Mouse (Mus musculus): ENCODE measurements at regions not wholly inside any gene's neighbourhood (a gene's known extent, or its start where the extent isn't known, plus 50 kb on each side); places are given as distances from the start of the nearest gene placed in this dataset.

GRCm38 (mm10) chr10:43756881-43757565 is 144.5 kb downstream of the Qrsl1 start:
- Histone ChIP-seq H3K4me3 (ENCODE audit: low read length) (no peak overlapping the region), H3K9ac (replicated peaks; ENCODE audit: low read length) (no peak overlapping the region), H3K4me1 (ENCODE audit: insufficient read depth, low read length) (peaks cover 34% of the 10 kb centered on the region), H3K27ac (ENCODE audit: low read length) (no peak overlapping the region), H3K36me3 (ENCODE audit: insufficient read depth, low read length) (no peaks in the 10 kb centered on the region), H3K27me3 (ENCODE audit: insufficient read depth, low read length) (no peaks in the 10 kb centered on the region), H3K4me2 (replicated peaks; ENCODE audit: low read depth, low read length) (no peak overlapping the region), H3K9me3 (ENCODE audit: low read length) (no peaks in the 10 kb centered on the region)
- ATAC-seq (ENCODE audit: low FRiP score, low TSS enrichment): no peak
- WGBS: 57% methylated on average over 6 of the region's 6 CpGs

- Histone ChIP-seq H3K27ac (ENCODE audit: low read length) (peak overlapping the region; percentile 31; the same call in 1 of the 2 replicates), H3K4me1 (ENCODE audit: insufficient read depth, low read length) (peaks cover 28% of the 10 kb centered on the region), H3K36me3 (ENCODE audit: insufficient read depth, low read length) (no peaks in the 10 kb centered on the region), H3K4me2 (replicated peaks; ENCODE audit: low read depth, low read length) (no peak overlapping the region), H3K9ac (replicated peaks; ENCODE audit: low read length) (no peak overlapping the region), H3K9me3 (ENCODE audit: low read length) (no peaks in the 10 kb centered on the region), H3K27me3 (ENCODE audit: insufficient read depth, low read length) (no peaks in the 10 kb centered on the region), H3K4me3 (ENCODE audit: low read length) (no peak overlapping the region)
- ATAC-seq (ENCODE audit: low FRiP score, low TSS enrichment): peak; percentile 49; the same call in 1 of the 2 replicates
- 53% methylated on average over 7 of the region's 10 CpGs for WGBS
Observed at GRCm38 (mm10) chr10:43758124-43759025, 143.2 kb downstream of the Qrsl1 start.

DNA sequence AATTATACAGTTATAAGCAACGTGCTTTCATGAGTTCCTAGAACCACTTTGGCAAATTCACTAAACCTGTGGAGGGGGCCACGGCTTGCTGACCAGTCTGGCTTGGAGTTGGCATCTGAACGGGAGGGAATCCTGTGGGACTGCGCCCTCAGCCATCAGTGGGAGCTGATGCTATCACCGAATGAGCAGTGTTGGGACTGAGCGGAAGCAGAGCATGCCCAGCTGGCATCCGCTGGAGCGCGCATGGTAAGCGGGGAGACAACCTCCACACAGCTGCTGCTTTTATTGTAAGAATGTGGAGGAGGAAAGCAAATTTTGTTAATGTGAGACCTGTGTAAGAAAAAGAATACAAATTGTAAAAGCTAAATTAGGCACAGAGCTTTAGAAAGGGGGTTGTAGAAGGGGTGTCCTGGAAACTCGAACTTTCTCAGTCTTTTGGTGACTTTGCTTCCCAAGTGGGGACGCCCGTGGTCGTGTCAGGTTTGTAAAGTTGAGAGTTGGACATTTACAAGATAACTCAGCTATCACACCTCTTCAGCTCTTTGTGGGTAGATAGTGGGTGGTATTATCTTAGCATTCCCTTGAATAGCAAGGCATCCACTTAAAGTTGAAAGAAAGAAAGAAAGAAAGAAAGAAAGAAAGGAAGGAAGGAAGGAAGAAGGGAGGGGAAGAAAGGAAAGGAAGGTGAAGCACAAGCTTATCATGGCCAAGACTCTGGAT is 142.2 kb downstream of the Qrsl1 start:
- ATAC-seq (ENCODE audit: low FRiP score, low TSS enrichment): peak; percentile 80
- H3K27ac ChIP-seq (ENCODE audit: low read length): no peak overlapping the region
- no peaks in the 10 kb centered on the region for H3K27me3 ChIP-seq (ENCODE audit: insufficient read depth, low read length)
- no peak overlapping the region for H3K4me2 ChIP-seq (replicated peaks; ENCODE audit: low read depth, low read length)
- H3K9ac ChIP-seq (replicated peaks; ENCODE audit: low read length): no peak overlapping the region
- no peaks in the 10 kb centered on the region for H3K36me3 ChIP-seq (ENCODE audit: insufficient read depth, low read length)
- H3K4me1 ChIP-seq (ENCODE audit: insufficient read depth, low read length): peaks cover 28% of the 10 kb centered on the region
- 42% methylated on average over 14 of the region's 14 CpGs for WGBS
- no peak overlapping the region for H3K4me3 ChIP-seq (ENCODE audit: low read length)
- H3K9me3 ChIP-seq (ENCODE audit: low read length): peaks cover 3% of the 10 kb centered on the region; the same call in 1 of the 2 replicates

DNA sequence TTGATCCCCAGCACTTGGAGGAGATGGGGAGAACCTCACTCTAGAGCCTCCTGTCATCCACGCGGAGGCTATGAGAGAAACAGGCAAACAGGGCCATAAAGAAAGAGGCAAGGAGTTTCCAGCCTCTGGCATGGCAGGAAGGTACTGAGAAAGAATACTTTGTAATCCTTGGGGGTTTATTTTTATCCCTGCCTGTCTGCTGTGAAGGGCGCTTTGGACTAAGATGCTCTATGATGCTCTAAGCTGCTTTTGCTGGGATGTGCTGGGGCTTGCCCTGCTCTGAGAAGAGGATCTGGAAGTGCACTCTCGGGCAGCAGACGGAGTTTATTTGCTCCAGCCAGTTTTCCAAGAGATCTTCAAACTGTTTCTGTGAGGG is 141.7 kb downstream of the Qrsl1 start:
- peaks cover 28% of the 10 kb centered on the region for H3K4me1 ChIP-seq (ENCODE audit: insufficient read depth, low read length)
- H3K27ac ChIP-seq (ENCODE audit: low read length): no peak overlapping the region
- ATAC-seq (ENCODE audit: low FRiP score, low TSS enrichment): no peak
- H3K9ac ChIP-seq (replicated peaks; ENCODE audit: low read length): no peak overlapping the region
- 87% methylated on average over 5 of the region's 5 CpGs for WGBS
- H3K36me3 ChIP-seq (ENCODE audit: insufficient read depth, low read length): no peaks in the 10 kb centered on the region
- H3K4me2 ChIP-seq (replicated peaks; ENCODE audit: low read depth, low read length): no peak overlapping the region
- H3K27me3 ChIP-seq (ENCODE audit: insufficient read depth, low read length): no peaks in the 10 kb centered on the region
- peaks cover 3% of the 10 kb centered on the region; the same call in 1 of the 2 replicates for H3K9me3 ChIP-seq (ENCODE audit: low read length)
- H3K4me3 ChIP-seq (ENCODE audit: low read length): no peak overlapping the region

DNA sequence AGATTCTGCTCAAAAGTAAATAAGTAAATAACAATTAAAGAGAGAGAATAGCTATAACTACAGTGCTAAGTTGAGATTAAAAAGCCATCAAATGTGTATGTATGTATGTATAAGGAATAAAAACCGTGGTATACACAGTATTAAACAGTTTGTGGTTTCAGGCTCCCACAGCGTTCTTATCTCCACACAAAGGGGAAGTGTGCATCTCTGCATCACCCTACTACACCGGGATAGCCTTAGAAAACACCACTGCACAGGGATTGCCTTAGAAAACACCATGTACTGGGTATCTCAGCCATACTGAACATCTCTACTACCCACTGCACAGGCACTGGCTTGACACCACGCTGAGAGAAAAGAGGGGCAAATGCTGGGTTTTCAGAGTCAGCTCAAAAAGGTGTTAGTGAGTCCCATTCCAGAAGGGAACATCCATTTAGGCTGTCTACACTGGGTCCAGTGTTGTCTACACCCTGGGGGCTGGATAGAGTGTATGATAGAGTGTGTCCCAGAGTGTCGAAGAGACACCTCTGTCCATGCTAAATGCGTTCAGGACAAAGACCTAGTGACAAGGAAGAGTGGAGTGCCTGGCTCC is 139.5 kb downstream of the Qrsl1 start:
- Histone ChIP-seq H3K9ac (replicated peaks; ENCODE audit: low read length) (no peak overlapping the region), H3K4me1 (ENCODE audit: insufficient read depth, low read length) (peaks cover 28% of the 10 kb centered on the region), H3K4me3 (ENCODE audit: low read length) (no peak overlapping the region), H3K9me3 (ENCODE audit: low read length) (peaks cover 3% of the 10 kb centered on the region; the same call in 1 of the 2 replicates), H3K4me2 (replicated peaks; ENCODE audit: low read depth, low read length) (no peak overlapping the region), H3K36me3 (ENCODE audit: insufficient read depth, low read length) (no peaks in the 10 kb centered on the region), H3K27ac (ENCODE audit: low read length) (no peak overlapping the region), H3K27me3 (ENCODE audit: insufficient read depth, low read length) (no peaks in the 10 kb centered on the region)
- 86% methylated on average over 6 of the region's 6 CpGs for WGBS
- no peak for ATAC-seq (ENCODE audit: low FRiP score, low TSS enrichment)

DNA sequence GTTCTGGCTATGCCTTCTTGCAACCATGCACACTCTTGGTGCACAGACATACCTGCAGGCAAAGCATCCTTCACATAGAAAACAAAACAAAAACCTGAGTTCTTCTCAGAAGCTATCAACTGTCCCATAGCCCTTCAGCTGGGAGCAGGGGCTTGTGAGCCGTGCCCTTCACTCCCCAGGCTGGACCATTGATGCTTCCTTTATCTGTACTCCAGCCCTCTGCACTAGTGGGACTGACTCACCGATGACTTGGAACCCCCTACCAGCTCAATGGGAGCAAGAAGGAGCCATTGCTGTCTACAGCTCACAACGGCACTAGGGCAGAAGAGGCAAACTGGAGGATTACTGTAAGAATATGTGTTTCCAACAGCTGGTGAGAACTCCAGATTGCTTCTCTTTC is 137.0 kb downstream of the Qrsl1 start:
- H3K27ac ChIP-seq (ENCODE audit: low read length): no peak overlapping the region
- peaks cover 3% of the 10 kb centered on the region; the same call in 1 of the 2 replicates for H3K9me3 ChIP-seq (ENCODE audit: low read length)
- no peaks in the 10 kb centered on the region for H3K27me3 ChIP-seq (ENCODE audit: insufficient read depth, low read length)
- no peak for ATAC-seq (ENCODE audit: low FRiP score, low TSS enrichment)
- no peak overlapping the region for H3K4me2 ChIP-seq (replicated peaks; ENCODE audit: low read depth, low read length)
- no peak overlapping the region for H3K4me3 ChIP-seq (ENCODE audit: low read length)
- 88% methylated on average over 3 of the region's 3 CpGs for WGBS
- no peaks in the 10 kb centered on the region for H3K36me3 ChIP-seq (ENCODE audit: insufficient read depth, low read length)
- peaks cover 10% of the 10 kb centered on the region for H3K4me1 ChIP-seq (ENCODE audit: insufficient read depth, low read length)
- H3K9ac ChIP-seq (replicated peaks; ENCODE audit: low read length): no peak overlapping the region

DNA sequence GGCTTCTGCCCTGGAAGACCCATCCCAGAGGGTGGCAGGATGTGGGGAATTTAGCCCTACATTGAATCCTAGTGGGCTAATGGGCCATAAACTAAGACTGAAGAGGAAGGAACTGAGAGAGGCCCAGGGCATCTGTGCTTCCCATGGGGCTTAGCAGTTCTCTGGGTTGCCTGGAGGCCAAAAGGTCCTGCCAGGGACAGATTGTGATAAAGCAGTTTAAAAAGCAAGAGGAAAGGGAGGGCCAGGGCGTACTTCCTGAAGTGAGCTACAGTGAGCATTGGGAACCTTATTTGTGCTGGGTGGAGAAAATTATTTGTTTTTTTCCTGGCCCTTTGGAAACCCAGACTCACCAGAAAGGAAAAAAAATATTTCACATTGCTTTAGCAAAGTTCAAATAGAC is 136.3 kb downstream of the Qrsl1 start:
- Histone ChIP-seq H3K9ac (replicated peaks; ENCODE audit: low read length) (no peak overlapping the region), H3K4me3 (ENCODE audit: low read length) (no peak overlapping the region), H3K27me3 (ENCODE audit: insufficient read depth, low read length) (no peaks in the 10 kb centered on the region), H3K4me2 (replicated peaks; ENCODE audit: low read depth, low read length) (no peak overlapping the region), H3K36me3 (ENCODE audit: insufficient read depth, low read length) (no peaks in the 10 kb centered on the region), H3K4me1 (ENCODE audit: insufficient read depth, low read length) (peaks cover 3% of the 10 kb centered on the region), H3K27ac (ENCODE audit: low read length) (0 out of 2 replicates have a peak overlapping the region, but pooled peaks have one; percentile 3), H3K9me3 (ENCODE audit: low read length) (peaks cover 3% of the 10 kb centered on the region; the same call in 1 of the 2 replicates)
- peak; percentile 39 for ATAC-seq (ENCODE audit: low FRiP score, low TSS enrichment)
- 64% methylated on average over 1 of the region's 1 CpGs for WGBS

DNA sequence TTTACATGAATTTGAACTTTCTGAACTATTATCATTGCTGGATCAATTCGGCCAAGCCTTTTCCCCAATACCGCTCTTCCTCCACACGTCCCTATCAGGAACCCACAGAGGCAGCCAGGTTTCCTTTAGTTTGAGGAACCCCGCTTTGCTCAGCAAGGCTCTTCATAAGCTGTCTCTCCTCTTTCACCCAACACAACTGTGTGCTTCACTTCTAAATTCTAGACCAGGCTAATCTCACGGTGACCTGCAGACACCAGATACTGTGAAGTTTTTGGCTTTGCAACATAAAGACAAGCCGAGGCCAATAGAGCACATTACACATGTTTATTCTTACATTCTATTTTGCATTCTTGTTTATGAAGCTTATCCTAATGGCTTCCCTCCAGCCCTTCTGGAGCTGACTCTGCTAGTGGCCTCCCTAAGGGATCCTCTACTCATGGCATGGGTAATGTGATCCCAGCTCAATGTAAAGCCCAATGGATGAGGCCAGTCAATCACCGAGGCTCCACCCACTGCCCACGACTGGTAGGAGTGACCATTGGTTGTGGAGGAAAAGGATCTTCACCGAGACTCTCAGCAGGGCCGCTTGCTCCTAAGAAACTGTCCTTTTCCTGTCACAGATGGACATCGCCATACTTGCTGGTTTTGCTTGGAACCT is 135.6 kb downstream of the Qrsl1 start:
- Histone ChIP-seq H3K36me3 (ENCODE audit: insufficient read depth, low read length) (no peaks in the 10 kb centered on the region), H3K27me3 (ENCODE audit: insufficient read depth, low read length) (no peaks in the 10 kb centered on the region), H3K4me1 (ENCODE audit: insufficient read depth, low read length) (peaks cover 3% of the 10 kb centered on the region), H3K4me3 (ENCODE audit: low read length) (no peak overlapping the region), H3K4me2 (replicated peaks; ENCODE audit: low read depth, low read length) (no peak overlapping the region), H3K9me3 (ENCODE audit: low read length) (peaks cover 3% of the 10 kb centered on the region; the same call in 1 of the 2 replicates), H3K9ac (replicated peaks; ENCODE audit: low read length) (no peak overlapping the region), H3K27ac (ENCODE audit: low read length) (no peak overlapping the region)
- ATAC-seq (ENCODE audit: low FRiP score, low TSS enrichment): no peak
- 76% methylated on average over 11 of the region's 11 CpGs for WGBS
